Comparison of ENCODE assay signal across 13 mouse cellular contexts in genomic region chr2:165922994-165923393, GRCm38 (mm10). TPM values are rescaled to one million over a fixed set of nuclear protein-coding genes. Genes with fewer than 3 reads are reported as not detected.
DNase-seq lines count a peak whose midpoint lies in the region; ATAC-seq and TF ChIP-seq lines count a peak whose summit lies in the region.
"Had no signal": no experiment of that assay in that cellular context is flagged by ENCODE, and none has a peak within 500 bp of the region (broad histone marks: within the 10 kb centered on the region; RNA-seq: fewer than 3 reads in every experiment).

No protein-coding gene starts in this region.

- no peak overlapping the region for H3K9ac ChIP-seq in liver, adult 2 months (ENCODE audit: low read depth, low read length)
- peak overlapping the region; percentile 62 for H3K9ac ChIP-seq in MEL (ENCODE audit: control insufficient read depth, low read depth, low read length, poor library complexity, severe bottlenecking)
- H3K9ac ChIP-seq in liver, embryonic 11.5 days (ENCODE audit: low read depth, low read length) = no peak overlapping the region
- H3K9ac ChIP-seq in stomach, embryonic 15.5 days = no peak overlapping the region
- H3K9ac ChIP-seq: heart, embryonic 13.5 days had no signal

- WGBS in liver, adult 2 months = 85% methylated on average over 3 of the region's 3 CpGs
- 68% methylated on average over 3 of the region's 3 CpGs for WGBS in liver, embryonic 11.5 days
- WGBS in stomach, embryonic 15.5 days = 67% methylated on average over 3 of the region's 3 CpGs

- no peaks in the 10 kb centered on the region for H3K9me3 ChIP-seq in MEL (replicated peaks; ENCODE audit: insufficient read depth, low read length)
- peaks cover 5% of the 10 kb centered on the region for H3K9me3 ChIP-seq in liver, embryonic 11.5 days (ENCODE audit: control insufficient read depth, low read length)
- no peaks in the 10 kb centered on the region for H3K9me3 ChIP-seq in stomach, embryonic 15.5 days

- no peak for TF ChIP-seq POLR2A in liver, adult 2 months (IDR thresholded peaks at IDR 0.05; ENCODE audit: extremely low read depth, insufficient read depth, low read length)
- no peak for TF ChIP-seq POLR2A in MEL (IDR thresholded peaks at IDR 0.05; ENCODE audit: control insufficient read depth in 1 of 2, insufficient read depth in 1 of 2, low read depth in 1 of 2, low read length in 2 of 2, poor library complexity in 1 of 2)

- H3K36me3 ChIP-seq in liver, adult 2 months (ENCODE audit: control insufficient read depth, insufficient read depth, low read length) = no peaks in the 10 kb centered on the region
- H3K36me3 ChIP-seq in MEL (ENCODE audit: control insufficient read depth in 1 of 2, insufficient read depth in 2 of 2, low read length in 2 of 2) = peaks cover 0 to 6% of the 10 kb centered on the region in 2 experiments; a peak in 2 of 4 replicates
- H3K36me3 ChIP-seq in liver, embryonic 11.5 days (ENCODE audit: control insufficient read depth, insufficient read depth, low read length) = no peaks in the 10 kb centered on the region
- no peaks in the 10 kb centered on the region for H3K36me3 ChIP-seq in stomach, embryonic 15.5 days
- H3K36me3 ChIP-seq: embryonic facial prominence, embryonic 10.5 days; heart, embryonic 13.5 days had no signal

- no peak overlapping the region for H3K4me3 ChIP-seq in liver, adult 2 months (ENCODE audit: insufficient read depth, low read depth, low read length)
- H3K4me3 ChIP-seq in MEL (ENCODE audit: control insufficient read depth in 1 of 2, insufficient read depth in 1 of 2, low read depth in 2 of 2, low read length in 2 of 2) = peak overlapping the region; percentile 46 to 67
- H3K4me3 ChIP-seq in liver, embryonic 11.5 days (ENCODE audit: low read depth, low read length) = no peak overlapping the region
- H3K4me3 ChIP-seq in stomach, embryonic 15.5 days (replicated peaks) = no peak overlapping the region
- H3K4me3 ChIP-seq: embryonic facial prominence, embryonic 10.5 days; heart, embryonic 13.5 days had no signal

- no peak for TF ChIP-seq EP300 in MEL (IDR thresholded peaks at IDR 0.05; ENCODE audit: low read depth in 1 of 2, low read length in 2 of 2)

- no peak for TF ChIP-seq RAD21 in MEL (IDR thresholded peaks at IDR 0.05; ENCODE audit: low read depth, low read length)

- no peaks in the 10 kb centered on the region for H3K79me2 ChIP-seq in liver, adult 2 months (ENCODE audit: control insufficient read depth, insufficient read depth, low read length)
- H3K79me2 ChIP-seq in MEL (ENCODE audit: control insufficient read depth, insufficient read depth, low read length, poor library complexity) = no peaks in the 10 kb centered on the region; the same call in 1 of the 2 replicates

- no peak for ATAC-seq in liver, embryonic 11.5 days (replicated peaks; ENCODE audit: low FRiP score)
- ATAC-seq in stomach, embryonic 15.5 days (ENCODE audit: insufficient read depth, low FRiP score, low read depth) = no peak

- DNase-seq in liver, adult 2 months (ENCODE audit: extremely low read depth, low read depth, low spot score) = no peak
- DNase-seq in liver (no peak), MEL (ENCODE audit: low read depth, low spot score) (no peak)
- DNase-seq in liver, embryonic 11.5 days (ENCODE audit: low spot score) = no peak
- DNase-seq in cerebellum, postnatal 36 days = no peak
- no peak for DNase-seq in cerebellum, postnatal 4 days (ENCODE audit: low spot score in 2 of 2)
- DNase-seq in urinary bladder, postnatal 25 days (ENCODE audit: low spot score) = no peak
- DNase-seq: cerebellum, postnatal 10 days; gastrocnemius, postnatal 25 days; right cerebral cortex, adult 18-20 months had no signal

- peak overlapping the region; percentile 56 for H3K27ac ChIP-seq in liver, adult 2 months (replicated peaks; ENCODE audit: insufficient read depth, low read depth, low read length)
- H3K27ac ChIP-seq in MEL (ENCODE audit: control insufficient read depth, low read depth, low read length) = peak overlapping the region; percentile 78
- peak overlapping the region; percentile 47; the same call in 1 of the 2 replicates for H3K27ac ChIP-seq in liver, embryonic 11.5 days (ENCODE audit: low read depth, low read length)
- peak overlapping the region; percentile 27 for H3K27ac ChIP-seq in stomach, embryonic 15.5 days
- H3K27ac ChIP-seq: embryonic facial prominence, embryonic 10.5 days; heart, embryonic 13.5 days had no signal

- no peak overlapping the region for H3K4me2 ChIP-seq in liver, embryonic 11.5 days
- no peak overlapping the region for H3K4me2 ChIP-seq in stomach, embryonic 15.5 days
- H3K4me2 ChIP-seq: heart, embryonic 13.5 days had no signal

- TF ChIP-seq CTCF in liver, adult 2 months (IDR thresholded peaks at IDR 0.05; ENCODE audit: low read depth, low read length) = no peak
- TF ChIP-seq CTCF in MEL (IDR thresholded peaks at IDR 0.05 in 2 of 3, conservative IDR thresholded peaks at IDR 0.05 in 1 of 3; ENCODE audit: control insufficient read depth in 1 of 3, insufficient read depth in 1 of 3, low read depth in 2 of 3, low read length in 3 of 3, poor library complexity in 1 of 3, severe bottlenecking in 1 of 3) = no peak

- H3K4me1 ChIP-seq in liver, adult 2 months (ENCODE audit: control insufficient read depth, insufficient read depth, low read length) = peaks cover 10% of the 10 kb centered on the region
- H3K4me1 ChIP-seq in MEL (ENCODE audit: control insufficient read depth in 1 of 2, insufficient read depth in 2 of 2, low read length in 2 of 2) = peaks cover 0 to 14% of the 10 kb centered on the region in 2 experiments; a peak in 2 of 4 replicates
- H3K4me1 ChIP-seq in liver, embryonic 11.5 days (replicated peaks; ENCODE audit: control insufficient read depth, insufficient read depth, low read length) = peaks cover 13% of the 10 kb centered on the region
- no peaks in the 10 kb centered on the region for H3K4me1 ChIP-seq in stomach, embryonic 15.5 days

- H3K27me3 ChIP-seq in liver, adult 2 months (ENCODE audit: control insufficient read depth, insufficient read depth, low read length) = no peaks in the 10 kb centered on the region
- H3K27me3 ChIP-seq in MEL (ENCODE audit: control insufficient read depth in 1 of 2, insufficient read depth in 2 of 2, low read length in 2 of 2) = no peaks in the 10 kb centered on the region
- H3K27me3 ChIP-seq in liver, embryonic 11.5 days (replicated peaks; ENCODE audit: control insufficient read depth, insufficient read depth, low read length) = no peaks in the 10 kb centered on the region
- H3K27me3 ChIP-seq in stomach, embryonic 15.5 days (replicated peaks) = no peaks in the 10 kb centered on the region
- H3K27me3 ChIP-seq: heart, embryonic 13.5 days had no signal

TF ChIP-seq in MEL, 35 proteins besides CTCF, POLR2A, EP300 and RAD21:
- TF ChIP-seq NELFE (IDR thresholded peaks at IDR 0.05; ENCODE audit: low read depth, low read length) (peak; percentile 11; the same call in 1 of the 2 replicates), GATA1 (IDR thresholded peaks at IDR 0.05; ENCODE audit: low read depth, low read length) (no peak), USF1 (IDR thresholded peaks at IDR 0.05; ENCODE audit: low read depth, low read length) (no peak), GABPA (IDR thresholded peaks at IDR 0.05; ENCODE audit: low read depth, low read length) (no peak), MAX (IDR thresholded peaks at IDR 0.05; ENCODE audit: low read length) (no peak)

RNA-seq across cellular contexts. Expression of gene Zmynd8, which starts 24.2 kb away (rescaled TPM):
- total RNA-seq in liver, adult 2 months (2014; rRNA removed) = 10.0 and 10.8 TPM in 2 replicates
- 6.4 and 7.8 TPM in 2 replicates for polyA plus RNA-seq in liver, adult 2 months (2012; rRNA removed)
- 30.3 and 37.3 TPM in 2 replicates for total RNA-seq in MEL (2012; rRNA removed)
- 10 to 100 TPM; 41.6 to 89.2 TPM for polyA plus RNA-seq in MEL (2012; ENCODE audit: insufficient read depth in 1 of 2, insufficient read length in 2 of 2, low read depth in 1 of 2, low replicate concordance in 2 of 2, missing spikeins in 1 of 2)
- polyA plus RNA-seq in liver, embryonic 11.5 days (2014; fragmentation: Nextera tagmentation; extraction: Ambion mirVana) = 49.1 and 55.8 TPM in 2 replicates
- polyA plus RNA-seq in stomach, embryonic 15.5 days (2015; fragmentation: Nextera tagmentation; extraction: Ambion mirVana) = 53.6 and 54.5 TPM in 2 replicates

Comparison
In these comparisons a context has a peak if more than half of its experiments do, and no peak if none do; other contexts are left out.
1. H3K27ac ChIP-seq: peak in every context shown above with its lines; median percentile 78 in MEL; 56 in liver, adult 2 months; 47 in liver, embryonic 11.5 days; 27 in stomach, embryonic 15.5 days.
2. H3K4me3 ChIP-seq: peak in MEL (2 of 2); none in liver, adult 2 months (single experiment), liver, embryonic 11.5 days (single experiment) and stomach, embryonic 15.5 days (single experiment).